Mouse (Mus musculus) forebrain, embryonic 16.5 days (tissue): ENCODE measurements at regions not wholly inside any gene's neighbourhood (a gene's known extent, or its start where the extent isn't known, plus 50 kb on each side); places are given as distances from the start of the nearest gene placed in this dataset.

ENCODE experiments used
- ATAC-seq: fragments of 200-750 bp; cut with Nextera tagmentation; 2 replicates; pipeline ENCODE4 v1.8.0; 2017; ENCODE audit warnings: mild to moderate bottlenecking, moderate library complexity
- H3K27ac ChIP-seq: fragments of 300-500 bp; sonication (generic); 2 replicates; pipeline ENCODE4 v1.5.1; 2014; ENCODE audit warnings: low read length, control low read depth
- H3K27me3 ChIP-seq: fragments of 300-500 bp; sonication (generic); replicated peaks from 2 replicates; pipeline ENCODE4 v1.6.1; 2014; ENCODE audit warnings: low read length; ENCODE audit not compliant: control insufficient read depth, insufficient read depth
- H3K36me3 ChIP-seq: fragments of 300-500 bp; sonication (generic); 2 replicates; pipeline ENCODE4 v1.6.1; 2014; ENCODE audit not compliant: control insufficient read depth, insufficient read depth
- H3K4me1 ChIP-seq: fragments of 300-500 bp; sonication (generic); replicated peaks from 2 replicates; pipeline ENCODE4 v1.6.1; 2014; ENCODE audit warnings: low read length; ENCODE audit not compliant: control insufficient read depth, insufficient read depth
- H3K4me2 ChIP-seq: fragments of 300-500 bp; sonication (generic); 2 replicates; pipeline ENCODE4 v1.6.1; 2014; ENCODE audit warnings: mild to moderate bottlenecking, low read length, control low read depth
- H3K4me3 ChIP-seq: fragments of 300-500 bp; sonication (generic); replicated peaks from 2 replicates; pipeline ENCODE4 v1.5.1; 2014; ENCODE audit warnings: mild to moderate bottlenecking, low read length, control low read depth
- H3K9ac ChIP-seq: fragments of 300-500 bp; sonication (generic); replicated peaks from 2 replicates; pipeline ENCODE4 v1.6.1; 2014; ENCODE audit warnings: low read depth, low read length, control low read depth
- H3K9me3 ChIP-seq: fragments of 300-500 bp; sonication (generic); 2 replicates; pipeline ENCODE4 v1.6.1; 2016; ENCODE audit warnings: low read length; ENCODE audit not compliant: control insufficient read depth
- WGBS: fragments of 180-500 bp; shearing (Covaris S2); extraction: QIAGEN DNeasy Blood & Tissue Kit; methylation state at CpG from one replicate; pipeline ENCODE4 v1.1.7; 2014; 5-methylcytosine and 5-hydroxymethylcytosine counted together

- Histone ChIP-seq H3K27me3 (no peaks in the 10 kb centered on the region), H3K4me1 (no peaks in the 10 kb centered on the region), H3K9me3 (no peaks in the 10 kb centered on the region), H3K4me3 (no peak overlapping the region), H3K36me3 (no peaks in the 10 kb centered on the region), H3K4me2 (no peak overlapping the region), H3K9ac (no peak overlapping the region), H3K27ac (no peak overlapping the region)
- 86% methylated on average over 2 of the region's 2 CpGs for WGBS
- ATAC-seq, result no peak
These were observed 759.0 kb upstream of the Ptprd start for GRCm38 (mm10) chr4:78970751-78971150.

- 81% methylated on average over 1 of the region's 1 CpGs for WGBS
These were observed 731.8 kb upstream of the Ptprd start for GRCm38 (mm10) chr4:78943561-78943960.

GRCm38 (mm10) chr4:78927144-78927543, 715.4 kb upstream of the Ptprd start:
- Histone ChIP-seq H3K36me3 (no peaks in the 10 kb centered on the region), H3K27me3 (no peaks in the 10 kb centered on the region), H3K4me2 (no peak overlapping the region), H3K9me3 (no peaks in the 10 kb centered on the region), H3K27ac (no peak overlapping the region), H3K9ac (no peak overlapping the region), H3K4me3 (no peak overlapping the region), H3K4me1 (no peaks in the 10 kb centered on the region)
- ATAC-seq, result no peak
- 6% methylated on average over 1 of the region's 1 CpGs for WGBS

More at GRCm38 (mm10) chr4:78943561-78943960, 731.8 kb upstream of the Ptprd start:
- no peak overlapping the region for H3K4me2 ChIP-seq
- no peaks in the 10 kb centered on the region for H3K4me1 ChIP-seq
- H3K27ac ChIP-seq, result no peak overlapping the region
- no peak overlapping the region for H3K9ac ChIP-seq
- H3K27me3 ChIP-seq, result no peaks in the 10 kb centered on the region
- no peaks in the 10 kb centered on the region for H3K9me3 ChIP-seq
- ATAC-seq, result peak; percentile 74
- no peak overlapping the region for H3K4me3 ChIP-seq
- no peaks in the 10 kb centered on the region for H3K36me3 ChIP-seq

- Histone ChIP-seq H3K9me3 (no peaks in the 10 kb centered on the region), H3K4me3 (no peak overlapping the region), H3K9ac (no peak overlapping the region), H3K4me2 (no peak overlapping the region), H3K4me1 (no peaks in the 10 kb centered on the region), H3K27me3 (no peaks in the 10 kb centered on the region), H3K27ac (no peak overlapping the region), H3K36me3 (no peaks in the 10 kb centered on the region)
- no peak for ATAC-seq
These were observed 712.3 kb upstream of the Ptprd start for GRCm38 (mm10) chr4:78924086-78924485.
